Mouse (Mus musculus): ENCODE results near the gene Rnf113a1. TPM values are rescaled to one million over a fixed set of nuclear protein-coding genes. Genes with fewer than 3 reads are reported as not detected.
"Not testable (repeated sequence)": the region's sequence is repeated elsewhere in the genome, so short reads cannot be mapped to it uniquely, and the experiment has no call there.

Gene Rnf113a1
- 1 to 10 TPM; 3.1 to 5.3 TPM for total RNA-seq (2021)
- polyA plus RNA-seq (2012; rRNA removed) = 1.4 and 1.8 TPM in 2 replicates
- long read RNA-seq, partial matches to known transcripts = 0 of 4 reads
- long read RNA-seq, other reads (novel, unspliced or antisense) = 0 of 4 reads

GRCm38 (mm10) chrX:37191105-37191743 lies at the start of gene Rnf113a1, which contains the start of gene Ndufa1:
Gene Rnf113a1 (plus strand): TSS chrX:37191245.
Gene Ndufa1 (minus strand): TSS chrX:37191163.
- peak; percentile 91 for DNase-seq

DNA sequence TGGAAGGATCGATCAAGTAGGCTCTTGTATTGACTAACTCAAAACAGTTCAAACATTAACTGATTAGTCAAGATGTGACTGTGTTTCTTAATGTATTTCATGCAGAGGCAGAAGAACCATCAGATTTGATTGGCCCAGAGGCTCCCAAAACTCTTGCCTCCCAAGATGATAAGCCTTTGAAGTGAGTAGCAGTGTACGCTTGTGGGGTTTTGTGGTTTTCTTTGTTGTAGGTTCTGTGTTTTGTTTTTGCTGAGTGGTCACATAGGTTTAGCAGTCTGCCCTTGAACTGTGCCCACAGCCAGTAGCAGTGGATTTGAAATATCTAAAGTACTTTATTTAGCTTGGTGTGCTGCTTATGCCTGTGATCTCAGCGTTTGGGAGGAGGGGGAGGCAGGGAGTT lies 49.3 kb upstream of the Rnf113a1 start:
- no peak for DNase-seq

- not testable (repeated sequence) for DNase-seq
Observed at GRCm38 (mm10) chrX:37144498-37144897, 46.5 kb upstream of the Rnf113a1 start.

- DNase-seq = peak; percentile 17
Observed at GRCm38 (mm10) chrX:37144954-37145353, 46.1 kb upstream of the Rnf113a1 start.

GRCm38 (mm10) chrX:37157839-37158238 lies 33.2 kb upstream of the Rnf113a1 start:
- no peak for DNase-seq

DNA sequence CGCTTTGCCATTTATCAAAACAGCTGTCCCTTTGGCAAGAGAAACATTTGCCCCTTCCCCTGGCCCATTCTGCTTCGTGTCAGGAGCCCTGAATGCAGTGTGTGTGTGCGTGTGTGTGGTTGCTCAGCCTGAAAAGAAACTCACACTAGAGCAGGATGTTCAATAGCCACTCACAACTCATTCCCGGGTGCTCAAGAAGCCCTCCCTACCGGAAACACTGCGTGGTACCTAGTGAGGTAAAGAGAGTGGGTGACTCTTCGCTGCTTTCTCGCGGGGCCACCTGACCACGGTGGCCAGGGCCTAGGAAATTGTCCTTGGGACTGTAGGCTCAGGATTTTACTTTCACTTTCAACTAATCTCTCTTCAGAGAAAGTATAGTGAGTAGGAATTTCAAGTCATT lies 29.9 kb upstream of the Rnf113a1 start:
- peak; percentile 11 for DNase-seq

- DNase-seq = no peak
Observed at GRCm38 (mm10) chrX:37163115-37163514, 27.9 kb upstream of the Rnf113a1 start.

- DNase-seq = peak; percentile 38
Observed at GRCm38 (mm10) chrX:37167085-37167484, 24.0 kb upstream of the Rnf113a1 start.

DNA sequence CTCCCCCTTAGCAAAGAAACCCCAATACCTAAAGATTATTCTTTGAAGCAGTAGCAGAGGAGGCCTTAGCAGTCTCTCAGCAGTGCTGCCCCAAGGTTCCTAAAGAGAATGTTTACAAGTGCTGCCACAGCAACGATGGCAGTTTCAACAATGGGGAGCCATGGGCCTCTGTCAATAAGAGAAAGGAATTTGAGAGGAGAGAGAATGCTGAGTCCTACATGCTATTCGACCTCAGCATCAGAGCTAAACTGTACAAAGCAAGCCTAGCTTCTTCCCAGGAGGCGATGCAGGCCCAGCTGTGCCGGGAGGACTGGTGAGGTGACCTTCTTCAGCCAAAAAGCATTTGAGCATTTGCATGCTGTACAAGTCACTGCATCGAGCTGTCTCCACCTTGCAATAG lies 22.3 kb upstream of the Rnf113a1 start, which contains the start of gene Akap14:
TSS of gene Akap14 (minus strand) at position 101 of the 400 bp plus-strand sequence.
- no peak for DNase-seq

GRCm38 (mm10) chrX:37184401-37184800 lies 6.6 kb upstream of the Rnf113a1 start:
- not testable (repeated sequence) for DNase-seq

DNA sequence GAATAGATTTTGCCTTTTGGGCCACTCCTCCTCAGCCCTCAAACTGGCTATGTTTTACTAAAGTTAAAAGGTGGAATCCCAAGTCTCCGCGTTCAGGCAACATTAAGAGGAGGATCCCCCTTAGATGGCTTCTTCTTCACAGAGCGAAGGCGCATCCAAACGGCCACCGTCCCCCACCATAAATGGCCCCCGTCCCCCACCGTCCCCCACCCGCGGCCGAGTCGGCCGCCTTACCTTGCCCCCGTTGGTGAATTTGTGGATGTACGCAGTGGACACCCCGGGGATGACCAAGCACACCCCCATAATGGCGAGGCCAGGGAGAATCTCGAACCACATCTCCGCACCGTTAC lies 315 bp upstream of the Rnf113a1 start:
- DNase-seq = no peak

GRCm38 (mm10) chrX:37191744-37192379 lies 817 bp downstream of the Rnf113a1 start:
- DNase-seq = peak; percentile 10

DNA sequence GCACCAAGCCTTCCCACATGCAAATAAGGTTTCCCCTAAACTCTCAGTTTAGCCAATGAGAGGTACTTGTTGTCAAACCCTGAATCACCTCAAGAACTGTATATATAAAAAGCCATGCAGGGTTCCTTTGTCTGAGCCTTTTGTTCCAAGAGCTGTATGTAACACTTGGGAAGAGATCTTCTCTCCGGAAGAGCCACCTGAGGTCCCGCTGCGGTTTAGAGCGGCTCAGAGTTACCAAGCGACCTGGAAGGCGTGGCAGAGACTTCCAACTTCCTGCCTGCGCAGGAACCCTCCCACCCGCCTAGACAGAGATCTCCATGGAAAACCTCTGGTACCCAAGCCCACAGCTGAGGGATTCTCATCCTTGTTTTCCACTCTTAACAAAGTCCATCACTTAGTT lies 7.6 kb downstream of the Rnf113a1 start:
- no peak for DNase-seq

DNA sequence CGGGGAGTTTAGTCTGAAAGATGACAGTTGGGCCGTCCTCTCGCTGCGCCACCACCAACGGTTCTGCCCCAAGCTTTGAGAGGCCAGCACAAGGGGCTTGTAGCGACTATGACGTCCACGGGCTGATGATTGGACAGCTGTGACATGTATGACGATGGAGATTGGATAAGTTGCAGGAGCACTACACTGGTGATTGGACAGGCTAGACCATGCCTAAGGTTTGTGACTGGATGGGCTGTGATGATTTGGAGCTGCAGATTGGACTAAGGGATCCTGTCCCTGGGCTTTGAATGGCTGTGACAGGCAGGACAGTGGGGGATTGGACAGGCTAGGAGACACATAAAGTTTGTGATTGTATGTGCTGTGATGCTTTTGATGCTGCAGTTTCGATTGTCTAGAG lies 19.9 kb downstream of the Rnf113a1 start, which contains the start of gene Gm9:
TSS of gene Gm9 (minus strand) at position 101 of the 400 bp plus-strand sequence.
- no peak for DNase-seq

- not testable (repeated sequence) for DNase-seq
Observed at GRCm38 (mm10) chrX:37222158-37222557, 31.1 kb downstream of the Rnf113a1 start, which contains the start of gene Rhox1. Gene Rhox1 (minus strand): TSS chrX:37222258.

Other genes with a start within 250 kb of the Rnf113a1 start
- gene Sept6, start 199.5 kb upstream of the Rnf113a1 start, total RNA-seq (2021) = 10 to 100 TPM; 16.7 to 24.9 TPM
- 8.6 and 8.8 TPM in 2 replicates for gene Sept6, start 199.5 kb upstream of the Rnf113a1 start, polyA plus RNA-seq (2012; rRNA removed)
- gene Sowahd, start 142.4 kb upstream of the Rnf113a1 start, total RNA-seq (2021) = 1 to 10 TPM in 1 of 2 experiments, under 1 TPM in 1; 0.17 to 1.8 TPM
- gene Sowahd, start 142.4 kb upstream of the Rnf113a1 start, polyA plus RNA-seq (2012; rRNA removed) = 0.13 and 0.46 TPM in 2 replicates
- 100 to 1,000 TPM; 544 to 632 TPM for gene Rpl39, start 105.8 kb upstream of the Rnf113a1 start, total RNA-seq (2021)
- 3.7 and 4.4 TPM in 2 replicates for gene Rpl39, start 105.8 kb upstream of the Rnf113a1 start, polyA plus RNA-seq (2012; rRNA removed)
- gene Upf3b, start 80.9 kb upstream of the Rnf113a1 start, total RNA-seq (2021) = 10 to 100 TPM; 14.6 to 15.2 TPM
- gene Upf3b, start 80.9 kb upstream of the Rnf113a1 start, polyA plus RNA-seq (2012; rRNA removed) = 0.67 and 0.71 TPM in 2 replicates
- gene Nkap, start 64.5 kb upstream of the Rnf113a1 start, total RNA-seq (2021) = 10 to 100 TPM; 14.8 to 15.4 TPM
- 2.4 and 3.3 TPM in 2 replicates for gene Nkap, start 64.5 kb upstream of the Rnf113a1 start, polyA plus RNA-seq (2012; rRNA removed)
- not detected for gene Akap14, start 22.4 kb upstream of the Rnf113a1 start, total RNA-seq (2021)
- gene Akap14, start 22.4 kb upstream of the Rnf113a1 start, polyA plus RNA-seq (2012; rRNA removed) = not detected in 2 replicates
- 100 to 1,000 TPM; 364 to 574 TPM for gene Ndufa1, start 82 bp upstream of the Rnf113a1 start, total RNA-seq (2021)
- gene Ndufa1, start 82 bp upstream of the Rnf113a1 start, polyA plus RNA-seq (2012; rRNA removed) = 83.7 and 84.5 TPM in 2 replicates
- not detected for gene Gm9, start 19.8 kb downstream of the Rnf113a1 start, total RNA-seq (2021)
- gene Gm9, start 19.8 kb downstream of the Rnf113a1 start, polyA plus RNA-seq (2012; rRNA removed) = not detected in 2 replicates
- gene Rhox1, start 31.0 kb downstream of the Rnf113a1 start, total RNA-seq (2021) = not detected
- not detected in 2 replicates for gene Rhox1, start 31.0 kb downstream of the Rnf113a1 start, polyA plus RNA-seq (2012; rRNA removed)
- gene Rhox2a, start 53.7 kb downstream of the Rnf113a1 start, total RNA-seq (2021) = not detected
- not detected in 2 replicates for gene Rhox2a, start 53.7 kb downstream of the Rnf113a1 start, polyA plus RNA-seq (2012; rRNA removed)
- gene Rhox3a, start 58.7 kb downstream of the Rnf113a1 start, total RNA-seq (2021) = not detected
- not detected in 2 replicates for gene Rhox3a, start 58.7 kb downstream of the Rnf113a1 start, polyA plus RNA-seq (2012; rRNA removed)
- gene Rhox4a, start 74.1 kb downstream of the Rnf113a1 start, total RNA-seq (2021) = not detected
- not detected in 2 replicates for gene Rhox4a, start 74.1 kb downstream of the Rnf113a1 start, polyA plus RNA-seq (2012; rRNA removed)
- gene Rhox3a2, start 188.8 kb downstream of the Rnf113a1 start, total RNA-seq (2021) = not detected
- gene Rhox3a2, start 188.8 kb downstream of the Rnf113a1 start, polyA plus RNA-seq (2012; rRNA removed) = not detected in 2 replicates
- gene Rhox4a2, start 199.6 kb downstream of the Rnf113a1 start, total RNA-seq (2021) = not detected
- gene Rhox4a2, start 199.6 kb downstream of the Rnf113a1 start, polyA plus RNA-seq (2012; rRNA removed) = not detected in 2 replicates
- gene Rhox2b, start 220.8 kb downstream of the Rnf113a1 start, total RNA-seq (2021) = not detected
- gene Rhox2b, start 220.8 kb downstream of the Rnf113a1 start, polyA plus RNA-seq (2012; rRNA removed) = not detected in 2 replicates
- not detected for gene Rhox4b, start 241.2 kb downstream of the Rnf113a1 start, total RNA-seq (2021)
- gene Rhox4b, start 241.2 kb downstream of the Rnf113a1 start, polyA plus RNA-seq (2012; rRNA removed) = not detected in 2 replicates